In genomic region chr12:9580041-9580905, GRCm38 (mm10) we compare ENCODE assay signal across 8 mouse cellular contexts. TPM values are rescaled to one million over a fixed set of nuclear protein-coding genes. Genes with fewer than 3 reads are reported as not detected.
DNase-seq lines count a peak whose midpoint lies in the region; ATAC-seq and TF ChIP-seq lines count a peak whose summit lies in the region.

No protein-coding gene starts in this region.

- peak overlapping the region; percentile 53 for H3K4me2 ChIP-seq in lung, embryonic 15.5 days
- peak overlapping the region; percentile 44 for H3K4me2 ChIP-seq in hindbrain, embryonic 16.5 days (ENCODE audit: low read length)
- H3K4me2 ChIP-seq in neural tube, embryonic 15.5 days = peak overlapping the region; percentile 43; the same call in 1 of the 2 replicates

- peaks cover 45% of the 10 kb centered on the region for H3K4me1 ChIP-seq in lung, embryonic 15.5 days
- H3K4me1 ChIP-seq in embryonic fibroblast, embryonic 13.5 days (ENCODE audit: control insufficient read depth, insufficient read depth, low read length) = peaks cover 10% of the 10 kb centered on the region
- peaks cover 4% of the 10 kb centered on the region for H3K4me1 ChIP-seq in hindbrain, embryonic 16.5 days (ENCODE audit: control insufficient read depth, insufficient read depth, low read depth, low read length)
- H3K4me1 ChIP-seq in neural tube, embryonic 15.5 days = peaks cover 32% of the 10 kb centered on the region

- no peak for ATAC-seq in lung, embryonic 15.5 days (ENCODE audit: borderline replicate concordance, extremely low read depth, low FRiP score, low TSS enrichment)
- no peak for ATAC-seq in hindbrain, embryonic 16.5 days
- ATAC-seq in neural tube, embryonic 15.5 days (ENCODE audit: low FRiP score) = no peak
- ATAC-seq in megakaryocyte, adult 5-6 weeks (ENCODE audit: poor library complexity, severe bottlenecking) = no peak
- no peak for ATAC-seq in megakaryocyte-erythroid progenitor cell, adult 5-6 weeks (replicated peaks; ENCODE audit: low FRiP score, low TSS enrichment, poor library complexity, severe bottlenecking)

- H3K27me3 ChIP-seq in lung, embryonic 15.5 days = peaks cover 66% of the 10 kb centered on the region
- peaks cover 58% of the 10 kb centered on the region for H3K27me3 ChIP-seq in hindbrain, embryonic 16.5 days (replicated peaks; ENCODE audit: control insufficient read depth, insufficient read depth, low read length)
- peaks cover 83% of the 10 kb centered on the region for H3K27me3 ChIP-seq in neural tube, embryonic 15.5 days (replicated peaks)

- H3K9me3 ChIP-seq in lung, embryonic 15.5 days = no peaks in the 10 kb centered on the region
- H3K9me3 ChIP-seq in hindbrain, embryonic 16.5 days (ENCODE audit: control insufficient read depth, low read length) = no peaks in the 10 kb centered on the region
- no peaks in the 10 kb centered on the region for H3K9me3 ChIP-seq in neural tube, embryonic 15.5 days (replicated peaks)

- DNase-seq in lung, postnatal 10 days = no peak
- DNase-seq in left cerebral cortex, postnatal 14 days (ENCODE audit: low spot score in 2 of 2) = no peak

- 25% methylated on average over 31 of the region's 33 CpGs for WGBS in lung, embryonic 15.5 days
- WGBS in hindbrain, embryonic 16.5 days = under 1% methylated on average over 33 of the region's 33 CpGs
- 1% methylated on average over 33 of the region's 33 CpGs for WGBS in neural tube, embryonic 15.5 days

- H3K9ac ChIP-seq in lung, embryonic 15.5 days = no peak overlapping the region
- H3K9ac ChIP-seq in hindbrain, embryonic 16.5 days (ENCODE audit: low read depth, low read length) = no peak overlapping the region
- H3K9ac ChIP-seq in neural tube, embryonic 15.5 days (replicated peaks) = no peak overlapping the region

- no peaks in the 10 kb centered on the region for H3K36me3 ChIP-seq in lung, embryonic 15.5 days
- no peaks in the 10 kb centered on the region for H3K36me3 ChIP-seq in hindbrain, embryonic 16.5 days (ENCODE audit: control insufficient read depth, insufficient read depth, low read length)
- H3K36me3 ChIP-seq in neural tube, embryonic 15.5 days = no peaks in the 10 kb centered on the region

- H3K4me3 ChIP-seq in lung, embryonic 15.5 days = peak overlapping the region; percentile 31
- H3K4me3 ChIP-seq in embryonic fibroblast, embryonic 13.5 days (ENCODE audit: insufficient read depth, low read length) = peak overlapping the region; percentile 4; the same call in 1 of the 2 replicates
- no peak overlapping the region for H3K4me3 ChIP-seq in hindbrain, embryonic 16.5 days (ENCODE audit: low read length)
- no peak overlapping the region for H3K4me3 ChIP-seq in neural tube, embryonic 15.5 days (replicated peaks)

- intact Hi-C loops in left cerebral cortex, postnatal 14 days (cut with DNase I) = no loop called here

- TF ChIP-seq POLR2A in embryonic fibroblast, embryonic 13.5 days (IDR thresholded peaks at IDR 0.05; ENCODE audit: low read depth, low read length) = no peak

- H3K27ac ChIP-seq in lung, embryonic 15.5 days = no peak overlapping the region
- no peak overlapping the region; the same call in 1 of the 2 replicates for H3K27ac ChIP-seq in embryonic fibroblast, embryonic 13.5 days (ENCODE audit: insufficient read depth, low read length)
- H3K27ac ChIP-seq in hindbrain, embryonic 16.5 days (ENCODE audit: low read depth, low read length) = no peak overlapping the region
- H3K27ac ChIP-seq in neural tube, embryonic 15.5 days (replicated peaks) = no peak overlapping the region

- no peak for TF ChIP-seq CTCF in embryonic fibroblast, embryonic 13.5 days (IDR thresholded peaks at IDR 0.05; ENCODE audit: borderline replicate concordance, insufficient read depth, low read length)

RNA-seq across cellular contexts. Expression of gene Osr1, which starts 10.4 kb away (rescaled TPM):
- polyA plus RNA-seq in lung, embryonic 15.5 days (2015; fragmentation: Nextera tagmentation; extraction: Ambion mirVana) = 19.1 and 19.3 TPM in 2 replicates
- 27.0 and 44.7 TPM in 2 replicates for polyA plus RNA-seq in embryonic fibroblast, embryonic 13.5 days (2011; ENCODE audit: insufficient read length, low read depth, missing spikeins)
- polyA plus RNA-seq in hindbrain, embryonic 16.5 days (2015; fragmentation: Nextera tagmentation; extraction: Ambion mirVana) = 9.3 and 14.5 TPM in 2 replicates
- polyA plus RNA-seq in neural tube, embryonic 15.5 days (2015; fragmentation: Nextera tagmentation; extraction: Ambion mirVana) = 6.6 and 11.1 TPM in 2 replicates
- total RNA-seq in megakaryocyte, adult 5-6 weeks (2015) = not detected in 2 replicates
- not detected in 2 replicates for total RNA-seq in megakaryocyte, adult 5-6 weeks (2017)
- not detected in 2 replicates for total RNA-seq in megakaryocyte-erythroid progenitor cell, adult 5-6 weeks (2014; fragmentation: Nextera tagmentation)
- not detected in 2 replicates for total RNA-seq in megakaryocyte-erythroid progenitor cell, adult 5-6 weeks (2017)
- total RNA-seq in left cerebral cortex, postnatal 14 days (2021) = 1 to 10 TPM; 3.6 to 4.8 TPM

Comparison
In these comparisons a context has a peak if more than half of its experiments do, and no peak if none do; other contexts are left out.
1. H3K4me3 ChIP-seq: peak in lung, embryonic 15.5 days (single experiment) and embryonic fibroblast, embryonic 13.5 days (single experiment); none in hindbrain, embryonic 16.5 days (single experiment) and neural tube, embryonic 15.5 days (single experiment).
2. Peak in every context shown above with its lines, with median percentiles within 50 percentile points of each other: H3K4me2 ChIP-seq.